Mouse (Mus musculus): ENCODE measurements at regions not wholly inside any gene's neighbourhood (a gene's known extent, or its start where the extent isn't known, plus 50 kb on each side); places are given as distances from the start of the nearest gene placed in this dataset.
A peak's percentile ranks its signal among the peaks of the same experiment; 100 is the strongest.

- no peak for DNase-seq (ENCODE audit: low spot score)
Observed at GRCm38 (mm10) chr11:112889760-112890159, 107.7 kb downstream of the Sox9 start.

DNA sequence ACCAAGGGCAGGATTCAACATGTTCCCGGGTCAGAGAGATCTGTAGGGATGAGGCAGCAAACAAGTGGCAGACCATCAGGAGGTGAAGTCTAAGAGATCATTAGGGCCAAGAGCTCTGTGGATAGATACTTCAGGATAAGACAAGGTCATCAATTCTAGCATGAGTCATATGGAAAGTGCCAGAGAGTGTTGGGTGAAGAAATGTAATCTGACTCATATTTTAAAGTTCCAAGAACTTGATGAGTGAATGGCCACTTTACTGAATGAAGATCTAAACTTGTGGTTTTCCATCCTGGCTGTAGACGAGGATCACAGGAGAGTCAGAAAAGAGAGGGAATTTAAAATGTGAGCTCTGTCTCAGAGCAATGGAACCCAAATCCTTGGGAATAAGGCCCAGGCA is 115.6 kb downstream of the Sox9 start:
- DNase-seq (ENCODE audit: low spot score) = no peak

DNA sequence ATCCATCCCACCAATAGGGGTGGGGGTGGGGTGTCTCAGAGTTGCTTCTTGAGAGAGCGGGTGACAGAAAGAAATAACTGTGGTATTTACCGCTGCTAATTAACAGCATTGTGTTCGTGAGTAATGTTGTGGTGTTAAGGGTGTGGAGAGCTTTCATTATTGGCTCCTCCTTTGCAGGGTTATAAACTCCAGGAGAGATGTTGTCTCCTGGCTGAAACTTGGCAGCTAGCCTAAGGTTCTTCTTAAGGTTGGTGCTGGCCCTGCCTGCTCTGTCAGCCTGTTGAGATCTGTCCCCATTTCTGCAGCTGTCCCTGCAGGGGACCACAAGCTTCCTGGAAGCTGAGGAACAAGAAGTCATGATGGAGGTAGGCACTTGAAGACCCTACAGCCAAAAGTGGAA is 120.6 kb downstream of the Sox9 start:
- peak; percentile 25 for DNase-seq (ENCODE audit: low spot score)

- DNase-seq (ENCODE audit: low spot score) = no peak
Observed at GRCm38 (mm10) chr11:112910309-112910708, 128.3 kb downstream of the Sox9 start.

DNA sequence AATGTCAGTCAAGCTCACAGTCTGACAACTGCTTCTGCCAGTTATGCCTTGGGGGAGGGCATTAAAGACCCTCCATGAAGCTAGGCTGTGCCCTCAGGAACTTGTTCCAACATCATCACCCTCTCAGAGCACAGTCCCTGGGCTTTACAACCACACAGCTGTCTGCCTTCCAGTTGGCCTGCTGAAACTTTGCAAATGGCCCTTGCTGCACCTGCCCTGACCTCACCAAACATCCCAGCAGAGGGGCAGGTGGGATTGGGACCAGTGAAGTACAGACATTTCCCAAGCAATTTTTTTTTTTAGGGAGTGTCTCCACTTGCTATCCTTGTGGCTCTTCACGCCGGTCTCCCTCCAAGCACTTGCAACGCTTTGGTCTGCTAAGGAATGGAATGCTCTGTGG is 130.9 kb downstream of the Sox9 start:
- no peak for DNase-seq (ENCODE audit: low spot score)

- DNase-seq (ENCODE audit: low spot score) = no peak
Observed at GRCm38 (mm10) chr11:112916923-112917322, 134.9 kb downstream of the Sox9 start.

GRCm38 (mm10) chr11:112920131-112920530 is 138.1 kb downstream of the Sox9 start:
- no peak for DNase-seq (ENCODE audit: low spot score)

- no peak for DNase-seq (ENCODE audit: low spot score)
Observed at GRCm38 (mm10) chr11:112924577-112924976, 142.6 kb downstream of the Sox9 start.

DNA sequence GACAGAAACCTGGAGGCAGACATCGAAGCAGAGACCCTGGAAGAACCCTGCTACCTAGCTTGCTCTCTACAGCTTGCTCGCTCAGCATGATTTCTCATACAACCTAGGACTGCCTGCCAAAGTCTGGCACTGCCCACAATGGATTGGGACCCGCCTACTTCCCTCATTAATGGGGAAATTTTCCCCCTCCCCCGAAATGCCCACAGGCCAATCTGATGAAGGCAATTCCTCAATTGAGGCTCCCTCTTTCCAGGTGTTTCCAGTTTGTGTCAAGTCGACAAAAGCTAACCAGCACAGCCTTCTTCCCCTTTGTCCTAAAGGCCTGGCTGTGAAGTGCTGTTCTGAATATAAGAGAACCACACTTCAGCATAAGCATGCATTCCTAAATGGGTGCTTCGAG is 143.1 kb downstream of the Sox9 start:
- no peak for DNase-seq (ENCODE audit: low spot score)

GRCm38 (mm10) chr11:112926330-112927025 is 144.5 kb downstream of the Sox9 start:
- DNase-seq (ENCODE audit: low spot score) = peak; percentile 59

DNA sequence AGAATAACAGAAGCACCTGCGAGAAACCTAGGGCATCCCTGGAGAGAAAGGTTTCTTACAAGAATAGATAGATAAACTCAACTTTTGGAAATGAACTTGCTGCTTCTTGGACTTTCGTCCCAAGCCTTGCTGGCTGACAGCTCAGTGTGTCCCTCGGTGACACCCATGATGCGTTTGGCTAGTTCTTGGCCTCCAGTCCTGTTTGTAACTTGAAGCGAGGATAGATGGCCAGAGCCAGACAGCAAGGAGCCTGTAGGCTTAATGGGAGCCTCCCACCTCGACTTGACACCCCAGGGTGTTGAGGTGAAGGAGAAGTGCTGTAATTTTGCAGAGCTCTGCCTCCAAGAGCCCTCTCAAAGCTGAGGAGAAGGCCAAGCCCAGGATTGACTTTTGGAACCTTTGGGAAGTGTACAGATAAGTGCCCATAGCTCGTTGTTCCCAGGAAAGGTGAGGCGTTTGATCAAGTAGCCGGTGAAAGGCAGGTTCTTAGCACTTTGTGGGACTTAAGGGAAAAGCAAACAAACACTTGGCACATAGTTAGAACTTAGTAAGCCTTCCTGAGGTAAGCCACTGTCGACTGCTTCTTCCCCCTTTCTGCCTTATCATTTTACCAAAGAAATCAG is 148.3 kb downstream of the Sox9 start:
- no peak for DNase-seq (ENCODE audit: low spot score)

DNA sequence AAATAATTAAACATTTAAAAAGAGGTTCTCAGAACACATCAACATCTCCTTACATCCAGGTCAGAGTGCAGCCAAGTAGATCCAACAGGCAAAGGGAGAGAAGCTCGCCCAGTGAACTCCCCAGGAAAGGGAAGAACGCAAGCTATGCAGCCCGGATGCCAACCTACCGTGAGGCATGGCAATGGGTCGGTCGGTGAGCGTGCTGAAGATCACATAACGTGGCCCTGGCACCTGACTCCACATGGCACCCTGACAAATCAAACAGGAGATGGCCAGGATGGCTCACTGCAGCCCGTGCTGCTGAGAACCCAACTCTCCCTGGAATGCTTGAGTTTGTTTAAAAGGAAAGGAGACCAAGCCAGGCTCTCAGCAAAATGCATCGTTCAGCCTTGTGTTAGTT is 156.0 kb downstream of the Sox9 start:
- DNase-seq (ENCODE audit: low spot score) = no peak

DNA sequence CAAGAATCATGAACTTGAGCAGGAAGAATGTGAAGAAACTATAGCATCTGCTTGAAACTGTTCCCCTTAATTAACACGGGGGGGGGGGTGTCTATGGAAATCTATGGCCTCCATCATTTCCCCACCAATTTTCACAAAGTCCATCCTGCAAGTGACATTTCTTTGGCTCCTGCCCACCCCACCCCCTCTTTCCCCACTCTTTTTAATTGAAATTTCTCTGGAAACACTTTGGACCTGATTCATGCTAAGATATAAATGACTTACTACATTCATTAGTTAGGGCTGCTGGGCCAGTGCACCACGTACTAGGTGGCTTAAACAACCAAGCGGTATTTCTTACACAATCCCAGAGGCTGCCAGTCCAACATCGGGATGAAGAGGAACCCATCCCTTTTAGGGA is 169.4 kb downstream of the Sox9 start:
- DNase-seq (ENCODE audit: low spot score) = no peak

GRCm38 (mm10) chr11:112952356-112952755 is 170.3 kb downstream of the Sox9 start:
- no peak for DNase-seq (ENCODE audit: low spot score)

DNA sequence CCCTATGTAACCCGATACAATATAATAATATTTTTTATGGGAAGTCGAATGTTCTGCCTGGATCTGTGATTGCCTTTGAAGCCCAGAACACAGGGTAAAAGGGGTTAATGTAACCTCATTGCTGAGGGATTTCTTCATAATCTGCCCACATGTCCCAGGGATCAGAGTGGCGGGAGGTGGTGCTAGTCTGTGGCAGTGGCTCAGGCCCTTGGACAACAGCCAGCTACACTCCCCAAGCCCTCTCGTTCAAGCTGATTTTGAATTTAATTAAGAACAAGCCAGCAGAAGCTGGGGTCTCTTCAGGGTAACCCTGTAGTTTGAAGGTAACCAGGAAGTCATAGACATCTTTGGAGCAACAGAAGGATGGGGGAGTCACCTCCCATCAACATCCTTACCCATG is 171.5 kb downstream of the Sox9 start:
- DNase-seq (ENCODE audit: low spot score) = no peak

DNA sequence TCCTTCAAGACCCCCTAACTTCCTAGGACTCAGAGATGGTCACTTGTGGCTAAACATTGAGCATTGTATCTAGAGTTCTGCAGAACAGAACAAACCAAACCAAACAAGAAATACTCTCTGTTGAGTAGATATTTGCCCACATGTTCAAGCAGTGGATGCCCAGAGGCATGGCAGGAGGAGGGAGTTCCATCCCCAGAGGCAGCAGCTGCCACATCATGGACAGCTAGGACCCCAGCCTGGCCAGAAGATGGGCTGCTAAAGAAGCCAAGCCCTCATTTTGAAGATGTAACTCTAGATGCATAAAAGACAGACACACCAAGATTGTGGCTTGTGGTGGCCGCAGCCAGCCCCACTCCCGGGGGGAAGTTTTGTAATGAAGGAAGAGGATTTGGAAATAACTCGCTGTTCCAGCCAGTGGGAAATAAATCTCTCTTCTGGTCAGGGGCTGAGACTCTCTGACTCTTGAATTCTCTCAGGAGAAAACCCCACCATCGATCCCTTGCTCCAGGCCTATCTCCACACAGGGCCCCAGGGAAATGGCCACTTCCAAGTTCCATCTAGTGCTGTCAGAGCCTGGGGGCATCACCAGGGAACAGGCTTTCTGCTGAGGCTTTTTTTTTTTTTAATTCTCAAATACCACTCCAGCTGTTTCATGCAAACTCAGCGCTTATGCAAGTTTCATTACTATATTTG is 174.9 kb downstream of the Sox9 start:
- DNase-seq (ENCODE audit: low spot score) = no peak

GRCm38 (mm10) chr11:112959609-112960008 is 177.6 kb downstream of the Sox9 start:
- DNase-seq (ENCODE audit: low spot score) = no peak

DNA sequence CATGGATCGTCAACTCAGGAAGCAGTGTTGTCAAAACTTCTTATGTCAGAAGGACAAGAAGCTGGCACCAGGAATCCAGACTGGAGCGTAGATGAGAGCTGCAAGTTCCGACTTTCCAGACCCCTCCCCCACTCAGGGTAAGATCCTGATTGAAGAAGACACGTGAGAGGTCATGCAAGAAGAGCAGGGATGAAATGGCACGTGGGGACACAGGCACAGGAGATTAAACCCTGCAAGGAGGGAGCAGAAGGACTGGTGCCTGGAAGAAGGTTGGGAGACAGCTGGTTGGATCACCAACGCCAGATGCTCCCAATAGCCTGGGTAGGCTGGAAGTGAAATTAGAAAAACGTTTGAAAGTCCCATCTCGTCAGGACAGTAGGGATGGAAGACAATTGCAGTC is 191.3 kb downstream of the Sox9 start:
- no peak for DNase-seq (ENCODE audit: low spot score)

DNA sequence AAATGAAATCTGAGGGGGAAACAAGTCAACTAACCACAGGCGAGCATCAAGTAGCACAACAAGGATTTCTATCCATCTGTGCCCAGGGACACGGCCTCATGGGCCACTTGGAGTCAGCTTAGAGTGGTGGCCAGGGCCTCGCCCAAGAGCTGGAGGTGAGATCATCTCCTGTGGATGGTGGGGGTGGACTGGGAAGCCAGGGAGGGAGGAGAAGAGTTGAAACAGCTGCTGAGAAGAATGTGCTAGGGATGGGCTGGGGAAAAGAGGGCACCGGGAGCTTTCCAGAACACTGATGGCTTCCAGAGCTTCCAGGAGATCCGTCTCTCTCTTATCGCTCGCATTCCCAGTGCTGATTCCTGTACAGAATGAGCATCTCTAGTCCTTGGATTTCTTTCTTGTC is 192.9 kb downstream of the Sox9 start:
- no peak for DNase-seq (ENCODE audit: low spot score)

- no peak for DNase-seq (ENCODE audit: low spot score)
Observed at GRCm38 (mm10) chr11:112976914-112977785, 195.1 kb downstream of the Sox9 start.

DNA sequence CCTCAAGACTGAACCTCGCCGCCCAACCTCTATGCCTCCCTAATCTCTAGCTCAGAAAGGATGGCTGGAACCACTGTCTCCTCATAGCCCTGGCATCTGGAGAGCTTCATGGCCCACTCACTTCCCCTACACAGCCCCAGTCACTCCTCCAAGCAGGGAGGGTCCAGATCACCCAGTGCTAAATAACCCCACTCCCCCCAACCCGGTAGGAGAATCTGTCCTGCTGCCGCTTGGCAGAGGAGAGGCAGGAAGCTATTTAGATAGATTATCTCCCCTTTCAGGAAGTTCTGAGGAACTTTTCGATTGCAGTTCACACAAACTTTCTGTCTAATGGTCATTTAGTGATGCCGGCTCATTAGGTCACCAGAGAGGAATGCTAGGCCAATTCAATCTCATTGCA is 196.9 kb downstream of the Sox9 start:
- no peak for DNase-seq (ENCODE audit: low spot score)

GRCm38 (mm10) chr11:112979413-112979812 is 197.4 kb downstream of the Sox9 start:
- no peak for DNase-seq (ENCODE audit: low spot score)

Measured in MN1 (cell line).